ENCODE assay signal across 15 mouse cellular contexts in genomic region chr11:84618576-84618975, GRCm38 (mm10).
DNase-seq lines count a peak whose midpoint lies in the region; ATAC-seq and TF ChIP-seq lines count a peak whose summit lies in the region.
"Had no signal": no experiment of that assay in that cellular context is flagged by ENCODE, and none has a peak within 500 bp of the region (broad histone marks: within the 10 kb centered on the region; RNA-seq: fewer than 3 reads in every experiment).

No protein-coding gene starts in this region.

- TF ChIP-seq CTCF in cerebellum, adult 2 months (IDR thresholded peaks at IDR 0.05; ENCODE audit: borderline replicate concordance, insufficient read depth, low read depth, low read length): 0 out of 2 replicates have a peak, but pooled peaks have one; percentile 8
- peak; percentile 26; the same call in 1 of the 2 replicates for TF ChIP-seq CTCF in liver, adult 2 months (IDR thresholded peaks at IDR 0.05; ENCODE audit: low read depth, low read length)
- 0 out of 2 replicates have a peak, but pooled peaks have one; percentile 12 for TF ChIP-seq CTCF in G1E (IDR thresholded peaks at IDR 0.05; ENCODE audit: low read depth, low read length)

- H3K9me3 ChIP-seq in liver, embryonic 12.5 days (replicated peaks): no peaks in the 10 kb centered on the region
- 0 out of 2 replicates have a peak, but pooled peaks cover 2% of the 10 kb centered on the region for H3K9me3 ChIP-seq in G1E (replicated peaks)
- H3K9me3 ChIP-seq: stomach, embryonic 15.5 days had no signal

- no peak for ATAC-seq in liver, embryonic 12.5 days
- ATAC-seq in G1E (ENCODE audit: extremely low read depth, insufficient number of reproducible peaks, low FRiP score, poor library complexity, severe bottlenecking): no peak
- ATAC-seq: activated CD4-positive, CD25-positive, alpha-beta regulatory T cell, adult 4 months had no signal

- H3K4me3 ChIP-seq in cerebellum, adult 2 months (replicated peaks; ENCODE audit: insufficient read depth, low read depth, low read length): no peak overlapping the region
- H3K4me3 ChIP-seq in liver, adult 2 months (ENCODE audit: insufficient read depth, low read depth, low read length): no peak overlapping the region
- no peak overlapping the region for H3K4me3 ChIP-seq in liver, embryonic 12.5 days
- H3K4me3 ChIP-seq in G1E (ENCODE audit: low read depth, low read length): no peak overlapping the region
- H3K4me3 ChIP-seq: stomach, embryonic 15.5 days had no signal

- H3K9ac ChIP-seq in liver, adult 2 months (ENCODE audit: low read depth, low read length): no peak overlapping the region
- no peak overlapping the region for H3K9ac ChIP-seq in liver, embryonic 12.5 days
- H3K9ac ChIP-seq: stomach, embryonic 15.5 days had no signal

- DNase-seq in cerebellum, adult 2 months: no peak
- no peak for DNase-seq in cerebellum, adult 11 months
- DNase-seq in liver, adult 2 months (ENCODE audit: extremely low read depth, low read depth, low spot score): peak; percentile 10
- DNase-seq in G1E (ENCODE audit: low spot score): no peak
- peak; percentile 29 for DNase-seq in induced T-regulatory cell, adult 2 months (ENCODE audit: low read depth)
- DNase-seq in heart, postnatal 10 days: no peak
- DNase-seq in MN1 (ENCODE audit: low spot score): no peak
- DNase-seq: cerebellum, postnatal 25 days; heart, adult 11 months; kidney, adult 18-20 months; layer of hippocampus, adult 9-11 months; right cerebral cortex, postnatal 25 days had no signal

- no peaks in the 10 kb centered on the region for H3K4me1 ChIP-seq in cerebellum, adult 2 months (ENCODE audit: control insufficient read depth, insufficient read depth, low read length)
- no peaks in the 10 kb centered on the region for H3K4me1 ChIP-seq in liver, adult 2 months (ENCODE audit: control insufficient read depth, insufficient read depth, low read length)
- H3K4me1 ChIP-seq in liver, embryonic 12.5 days: peaks cover 6% of the 10 kb centered on the region
- peaks cover 6% of the 10 kb centered on the region for H3K4me1 ChIP-seq in G1E (ENCODE audit: insufficient read depth, low read depth, low read length)
- H3K4me1 ChIP-seq: stomach, embryonic 15.5 days had no signal

- intact Hi-C loops in heart, postnatal 10 days (cut with DNase I): no loop called here

- no peaks in the 10 kb centered on the region for H3K36me3 ChIP-seq in liver, adult 2 months (ENCODE audit: control insufficient read depth, insufficient read depth, low read length)
- H3K36me3 ChIP-seq in liver, embryonic 12.5 days: no peaks in the 10 kb centered on the region
- H3K36me3 ChIP-seq in G1E (replicated peaks): no peaks in the 10 kb centered on the region
- H3K36me3 ChIP-seq: stomach, embryonic 15.5 days had no signal

- H3K27me3 ChIP-seq in cerebellum, adult 2 months (ENCODE audit: control insufficient read depth, insufficient read depth, low read length): no peaks in the 10 kb centered on the region
- H3K27me3 ChIP-seq in liver, adult 2 months (ENCODE audit: control insufficient read depth, insufficient read depth, low read length): peaks cover 2% of the 10 kb centered on the region; the same call in 1 of the 2 replicates
- peaks cover 25% of the 10 kb centered on the region; the same call in 1 of the 2 replicates for H3K27me3 ChIP-seq in liver, embryonic 12.5 days (replicated peaks)
- H3K27me3 ChIP-seq in G1E (ENCODE audit: insufficient read depth, low read length): peaks cover 15% of the 10 kb centered on the region
- H3K27me3 ChIP-seq: stomach, embryonic 15.5 days had no signal

- 91% methylated on average over 3 of the region's 3 CpGs for WGBS in cerebellum, adult 2 months
- 90% methylated on average over 3 of the region's 3 CpGs for WGBS in liver, adult 2 months
- 76% methylated on average over 3 of the region's 3 CpGs for WGBS in liver, embryonic 12.5 days (ENCODE audit: insufficient replicate concordance)

- H3K27ac ChIP-seq in cerebellum, adult 2 months (ENCODE audit: insufficient read depth, low read length): no peak overlapping the region
- H3K27ac ChIP-seq in liver, adult 2 months (replicated peaks; ENCODE audit: insufficient read depth, low read depth, low read length): no peak overlapping the region
- H3K27ac ChIP-seq in liver, embryonic 12.5 days: no peak overlapping the region
- H3K27ac ChIP-seq: stomach, embryonic 15.5 days had no signal

- TF ChIP-seq POLR2A in cerebellum, adult 2 months (IDR thresholded peaks at IDR 0.05; ENCODE audit: borderline replicate concordance, insufficient read depth, low read length): no peak
- no peak for TF ChIP-seq POLR2A in liver, adult 2 months (IDR thresholded peaks at IDR 0.05; ENCODE audit: extremely low read depth, insufficient read depth, low read length)

- no peak overlapping the region for H3K4me2 ChIP-seq in liver, embryonic 12.5 days
- H3K4me2 ChIP-seq: stomach, embryonic 15.5 days had no signal

- H3K79me2 ChIP-seq in liver, adult 2 months (ENCODE audit: control insufficient read depth, insufficient read depth, low read length): no peaks in the 10 kb centered on the region

Comparison
In these comparisons a context has a peak if more than half of its experiments do, and no peak if none do; other contexts are left out.
1. DNase-seq: peak in liver, adult 2 months (single experiment) and induced T-regulatory cell, adult 2 months (single experiment); none in cerebellum, adult 2 months (0 of 2), cerebellum, adult 11 months (single experiment), G1E (single experiment), heart, postnatal 10 days (0 of 2) and MN1 (single experiment).
2. Peak in every context shown above with its lines, with median percentiles within 50 percentile points of each other: CTCF ChIP-seq.